Mouse (Mus musculus): ENCODE data around the gene Gm20671. TPM values are rescaled to one million over a fixed set of nuclear protein-coding genes. Genes with fewer than 3 reads are reported as not detected.
"Not testable (repeated sequence)": the region's sequence is repeated elsewhere in the genome, so short reads cannot be mapped to it uniquely, and the experiment has no call there.

The Gm20671 gene
- total RNA-seq, 2 experiments from 2014 or later: 0.30 TPM; not detected in 1

DNA sequence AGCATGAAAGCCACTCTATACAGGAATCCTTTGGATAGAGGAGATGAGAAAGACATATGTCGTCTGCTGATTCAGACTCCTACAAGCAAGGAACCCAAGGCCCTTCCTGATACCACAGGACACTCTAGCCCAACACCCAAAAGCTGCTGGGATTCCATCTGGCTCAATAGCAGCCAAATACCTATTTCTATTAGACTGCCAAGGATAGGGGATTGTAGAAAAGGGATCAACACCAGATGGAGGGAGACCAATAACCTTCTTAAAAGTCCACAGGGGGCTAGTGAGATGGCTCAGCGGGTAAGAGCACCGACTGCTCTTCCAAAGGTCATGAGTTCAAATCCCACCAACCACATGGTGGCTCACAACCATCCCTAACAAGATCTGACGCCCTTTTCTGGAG lies 11.5 kb downstream of the Gm20671 start:
- no peak for ATAC-seq (replicated peaks; ENCODE audit: low FRiP score, poor library complexity, severe bottlenecking)

GRCm38 (mm10) chr5:32786454-32786853 lies 40.5 kb downstream of the Gm20671 start:
- not testable (repeated sequence) for ATAC-seq (replicated peaks; ENCODE audit: low FRiP score, poor library complexity, severe bottlenecking)

DNA sequence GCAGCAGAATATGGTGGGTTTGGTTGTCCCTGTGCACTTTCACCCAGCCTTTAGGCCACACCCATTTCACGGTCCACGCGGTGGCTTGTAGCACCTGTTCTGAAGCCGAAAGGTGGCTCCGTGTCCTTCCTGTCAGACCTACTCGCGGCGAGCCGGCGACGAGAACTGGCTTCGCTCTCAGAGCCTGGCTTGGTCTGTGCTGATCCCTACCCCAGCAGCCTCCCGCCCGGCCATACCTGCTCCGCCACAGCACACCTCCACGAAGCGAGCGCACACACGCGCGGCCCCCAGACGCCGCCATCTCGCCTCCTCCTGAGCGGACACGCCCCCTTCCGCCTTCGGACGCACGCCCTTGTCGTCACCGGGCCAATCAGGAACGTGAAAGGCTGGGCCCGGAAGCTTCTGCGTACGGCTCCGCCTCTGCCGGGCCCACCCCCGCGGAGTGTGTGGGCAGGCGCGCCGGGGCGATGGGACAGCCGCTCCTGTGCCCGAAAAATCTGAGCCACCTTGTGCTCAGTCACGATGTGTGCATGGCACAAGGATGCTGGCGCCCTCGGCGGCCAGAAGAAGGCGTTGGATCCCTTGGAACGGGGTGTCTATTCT lies 41.5 kb downstream of the Gm20671 start, which contains the start of gene Pisd:
Gene Pisd, minus strand, starts transcription at position 334 of the 603 bp plus-strand sequence.
- ATAC-seq (replicated peaks; ENCODE audit: low FRiP score, poor library complexity, severe bottlenecking): peak; percentile 100

GRCm38 (mm10) chr5:32784726-32785125 lies 42.2 kb downstream of the Gm20671 start:
- no peak for ATAC-seq (replicated peaks; ENCODE audit: low FRiP score, poor library complexity, severe bottlenecking)

- ATAC-seq (replicated peaks; ENCODE audit: low FRiP score, poor library complexity, severe bottlenecking): no peak
Observed at GRCm38 (mm10) chr5:32781596-32781995, 45.3 kb downstream of the Gm20671 start.

DNA sequence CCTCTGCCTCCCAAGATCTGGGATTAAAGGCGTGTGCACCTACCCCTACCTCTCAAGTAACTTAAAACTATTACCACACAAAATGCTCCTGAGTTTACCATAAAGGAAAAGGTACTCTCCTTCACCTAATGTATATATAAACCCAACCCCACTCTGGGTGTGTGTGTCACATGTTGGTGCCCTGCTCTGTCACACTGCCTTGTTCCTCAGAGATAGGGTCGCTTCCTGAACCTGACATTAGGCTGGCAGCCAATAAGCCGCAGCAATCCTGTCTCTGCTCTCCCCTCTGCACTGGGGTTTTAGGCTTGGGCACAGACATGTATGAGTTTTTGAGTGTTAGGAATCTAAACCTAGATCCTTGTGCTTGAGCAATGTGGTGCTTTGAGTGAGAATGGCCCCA lies 48.7 kb downstream of the Gm20671 start:
- no peak for ATAC-seq (replicated peaks; ENCODE audit: low FRiP score, poor library complexity, severe bottlenecking)

DNA sequence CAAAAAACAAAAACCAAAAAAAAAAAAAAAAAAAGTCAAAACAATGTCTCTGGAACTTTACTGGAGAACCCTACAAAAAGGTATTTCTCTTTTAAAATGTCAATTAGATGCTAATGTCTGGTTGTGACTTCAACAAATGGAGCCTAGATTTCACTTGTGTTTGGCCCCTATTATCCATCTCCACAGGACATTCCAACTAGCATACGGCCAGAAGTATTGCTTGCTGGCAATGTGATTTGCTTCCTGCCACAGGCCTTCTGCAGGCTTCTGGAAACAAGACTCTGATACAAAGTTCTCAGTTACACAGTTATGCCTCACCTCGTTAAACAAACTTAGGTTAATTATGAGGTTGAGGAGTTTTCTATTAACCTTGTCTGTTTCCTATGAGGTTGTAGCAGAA lies 54.5 kb downstream of the Gm20671 start:
- ATAC-seq (replicated peaks; ENCODE audit: low FRiP score, poor library complexity, severe bottlenecking): no peak

- ATAC-seq (replicated peaks; ENCODE audit: low FRiP score, poor library complexity, severe bottlenecking): no peak
Observed at GRCm38 (mm10) chr5:32767636-32768373, 59.1 kb downstream of the Gm20671 start.

GRCm38 (mm10) chr5:32767004-32767403 lies 59.9 kb downstream of the Gm20671 start:
- no peak for ATAC-seq (replicated peaks; ENCODE audit: low FRiP score, poor library complexity, severe bottlenecking)

DNA sequence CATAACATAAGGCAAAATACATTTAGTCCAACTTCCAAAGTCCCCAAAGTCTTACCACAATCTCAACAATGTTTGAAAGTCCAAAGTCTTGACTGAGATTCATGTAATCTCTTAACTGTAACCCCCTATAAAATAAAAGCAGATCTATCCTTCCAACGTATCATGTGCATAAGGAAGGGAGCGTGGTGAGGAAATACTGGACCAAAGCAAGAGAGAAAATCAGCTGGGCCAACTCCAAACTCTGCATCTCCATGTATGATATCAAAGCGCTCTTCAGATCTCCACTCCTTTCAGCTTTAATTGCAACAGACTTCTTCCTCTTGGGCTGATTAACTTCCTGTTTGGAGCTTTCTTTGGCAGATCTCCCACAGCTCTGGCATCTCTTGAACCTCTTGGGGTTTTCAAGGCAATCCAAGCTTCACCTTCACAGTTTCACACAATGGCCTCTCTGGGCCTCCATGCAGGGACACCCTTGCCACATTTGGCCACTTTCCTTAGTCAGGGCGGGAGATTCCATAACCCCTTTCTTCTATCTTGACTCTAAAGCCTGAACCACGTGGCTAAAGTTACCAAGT lies 65.3 kb downstream of the Gm20671 start:
- ATAC-seq (replicated peaks; ENCODE audit: low FRiP score, poor library complexity, severe bottlenecking): no peak

GRCm38 (mm10) chr5:32760787-32761186 lies 66.1 kb downstream of the Gm20671 start:
- no peak for ATAC-seq (replicated peaks; ENCODE audit: low FRiP score, poor library complexity, severe bottlenecking)

- not testable (repeated sequence) for ATAC-seq (replicated peaks; ENCODE audit: low FRiP score, poor library complexity, severe bottlenecking)
Observed at GRCm38 (mm10) chr5:32760352-32760751, 66.6 kb downstream of the Gm20671 start.

GRCm38 (mm10) chr5:32759662-32760061 lies 67.2 kb downstream of the Gm20671 start:
- ATAC-seq (replicated peaks; ENCODE audit: low FRiP score, poor library complexity, severe bottlenecking): no peak

GRCm38 (mm10) chr5:32756141-32756540 lies 70.8 kb downstream of the Gm20671 start:
- no peak for ATAC-seq (replicated peaks; ENCODE audit: low FRiP score, poor library complexity, severe bottlenecking)

DNA sequence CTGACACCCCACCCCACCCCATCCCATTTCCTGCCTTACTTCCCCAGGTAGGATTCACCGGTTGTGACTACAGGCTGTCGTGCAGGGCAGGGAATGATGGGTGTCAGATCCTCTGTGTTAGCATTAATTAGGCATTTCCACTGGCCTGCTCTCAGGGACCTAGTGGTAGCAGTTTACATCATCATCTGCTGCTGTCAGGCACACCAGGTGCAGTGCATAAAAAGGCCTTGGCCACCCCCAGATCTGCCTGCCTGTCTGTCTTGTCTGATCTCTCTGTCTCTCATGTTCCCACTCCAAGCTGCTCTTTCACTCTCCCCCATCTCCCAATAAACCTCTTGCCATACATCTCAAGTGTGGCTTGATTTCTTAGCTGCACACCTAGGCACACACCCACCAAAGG lies 75.2 kb downstream of the Gm20671 start:
- ATAC-seq (replicated peaks; ENCODE audit: low FRiP score, poor library complexity, severe bottlenecking): no peak

GRCm38 (mm10) chr5:32748936-32749335 lies 78.0 kb downstream of the Gm20671 start:
- no peak for ATAC-seq (replicated peaks; ENCODE audit: low FRiP score, poor library complexity, severe bottlenecking)

DNA sequence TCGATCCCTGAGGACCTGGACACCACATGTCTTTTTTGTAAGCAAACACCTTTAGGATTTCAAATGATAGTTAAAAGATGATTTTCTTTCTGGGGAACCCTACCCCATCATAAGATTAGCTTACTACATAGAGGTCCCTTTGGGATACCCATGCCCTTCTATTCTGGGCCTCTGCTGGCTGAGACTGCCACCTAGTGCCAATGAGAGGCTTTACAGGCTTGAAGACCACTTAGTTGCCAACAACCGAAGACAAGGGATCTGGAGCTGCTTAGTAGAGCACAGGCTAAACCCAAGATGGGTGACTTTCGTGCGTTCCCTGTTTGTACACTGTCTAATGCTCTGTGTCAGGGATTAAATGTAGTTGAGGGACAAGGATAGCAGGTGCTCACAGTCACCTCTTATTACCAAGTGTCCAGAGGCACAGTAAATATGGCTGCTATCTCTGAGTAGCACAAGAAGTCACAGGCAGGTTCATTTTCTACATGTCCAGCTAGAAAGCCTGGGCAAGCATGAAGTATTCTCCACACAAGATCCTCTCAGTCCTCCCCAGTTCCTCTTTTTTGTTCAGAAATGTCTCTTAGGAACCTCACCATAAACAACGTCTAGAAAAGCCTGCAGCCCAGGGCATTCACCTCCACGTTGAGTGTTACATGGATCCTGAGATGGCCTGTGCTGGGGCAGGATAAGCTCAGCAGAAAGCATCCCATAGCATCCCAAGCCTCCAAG lies 79.1 kb downstream of the Gm20671 start:
- peak; percentile 61; the same call in 1 of the 2 replicates for ATAC-seq (replicated peaks; ENCODE audit: low FRiP score, poor library complexity, severe bottlenecking)

DNA sequence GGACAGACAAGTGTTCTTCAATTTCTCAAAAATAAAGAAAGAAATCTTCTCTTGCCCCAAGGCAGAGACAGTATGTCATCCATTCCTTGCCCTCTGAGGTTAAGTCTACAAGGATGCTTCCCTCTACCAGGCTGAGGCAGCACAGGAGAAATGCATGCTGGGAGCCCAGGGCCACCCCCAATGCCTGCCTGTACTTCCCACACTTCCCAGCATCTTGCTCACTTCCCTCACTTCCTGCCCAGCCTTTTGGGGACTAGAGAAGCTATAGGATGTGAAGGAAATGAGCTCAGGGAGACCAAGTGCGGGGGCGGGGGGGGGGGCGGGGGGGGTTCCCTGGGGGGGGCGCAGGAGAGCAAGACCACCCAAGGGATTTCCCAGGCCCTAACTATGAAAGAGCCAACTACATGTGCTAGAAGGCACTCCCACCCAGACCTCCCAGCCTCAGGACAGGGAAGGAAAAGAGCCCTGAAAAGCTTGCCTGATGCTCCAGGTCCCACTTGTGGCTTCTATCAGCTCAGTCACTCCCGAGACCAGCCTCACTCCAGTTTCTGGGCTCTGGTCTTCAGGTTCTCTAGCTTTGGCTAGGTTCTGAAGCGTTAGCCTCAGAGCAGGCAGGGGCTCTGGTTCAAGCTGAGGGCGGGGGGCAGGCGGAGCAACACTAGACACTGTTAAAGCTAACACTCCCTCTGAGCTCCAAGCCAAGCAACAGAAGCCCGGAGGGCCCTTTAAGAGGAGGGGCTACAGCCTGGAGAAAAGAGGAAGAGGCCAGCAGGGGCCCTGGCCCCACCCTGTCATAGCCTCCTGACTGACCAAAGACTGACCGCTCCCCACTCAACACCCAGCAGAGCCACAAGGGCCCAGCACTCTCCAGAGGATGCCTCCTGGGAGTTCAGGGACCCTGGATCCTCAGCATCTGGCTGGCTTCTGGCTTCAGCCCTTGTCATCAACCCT lies 80.9 kb downstream of the Gm20671 start:
- no peak for ATAC-seq (replicated peaks; ENCODE audit: low FRiP score, poor library complexity, severe bottlenecking)

GRCm38 (mm10) chr5:32742149-32742548 lies 84.8 kb downstream of the Gm20671 start:
- no peak for ATAC-seq (replicated peaks; ENCODE audit: low FRiP score, poor library complexity, severe bottlenecking)
